Mouse (Mus musculus) layer of hippocampus, adult 18-20 months (tissue): ENCODE results near the gene Dmxl2. TPM values are rescaled to one million over a fixed set of nuclear protein-coding genes. Genes with fewer than 3 reads are reported as not detected.

Experiments
- DNase-seq, 2 experiments: peaks; one replicate each; pipeline ENCODE4 v3.0.0; 2022; ENCODE audit warnings: low spot score in 2 of 2
- total RNA-seq, 2 experiments: library from RNA; stranded (reverse); gene quantifications; 2 replicates each; pipeline ENCODE4 v1.2.3; 2021

The Dmxl2 gene
- total RNA-seq, 2 experiments from 2014 or later, result 192 to 201 TPM

GRCm38 (mm10) chr9:54329201-54329600, 172.2 kb downstream of the Dmxl2 start:
- DNase-seq, result no peak

GRCm38 (mm10) chr9:54323456-54323855, 178.0 kb downstream of the Dmxl2 start:
- peak in 1 of 2 experiments; percentile 39 for DNase-seq

DNA sequence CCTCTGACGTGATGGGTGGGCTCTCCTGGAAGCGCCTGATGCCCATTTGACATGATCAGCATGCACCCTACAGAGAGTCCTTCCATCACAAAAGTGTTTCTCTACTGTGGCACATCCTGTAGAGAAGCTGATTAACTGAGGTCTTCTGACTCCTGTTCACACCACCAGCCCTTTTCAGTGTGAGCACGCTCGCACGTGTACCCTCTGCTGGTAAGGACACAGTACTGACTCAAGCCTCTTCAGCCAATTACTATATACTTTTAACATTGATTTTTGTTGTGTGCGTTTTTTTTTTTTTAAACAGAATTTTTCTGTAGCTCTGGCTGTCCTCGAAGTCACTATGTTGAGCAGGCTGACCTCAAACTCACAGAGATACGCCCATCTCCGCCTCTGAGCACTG, 185.1 kb downstream of the Dmxl2 start:
- DNase-seq, result no peak

Other genes starting within 250 kb of the Dmxl2 start
- under 1 TPM in 1 of 2 experiments, not detected in 1; 0.12 TPM for gene Cyp19a1, start 233.5 kb downstream of the Dmxl2 start, total RNA-seq
- 1 to 10 TPM; 1.1 to 1.2 TPM for gene Gldn, start 215.1 kb downstream of the Dmxl2 start, total RNA-seq
- gene Sh2d7, start 37.4 kb upstream of the Dmxl2 start, total RNA-seq, result under 1 TPM in 1 of 2 experiments, not detected in 1; 0.10 TPM
- gene Cib2, start 58.6 kb upstream of the Dmxl2 start, total RNA-seq, result 10 to 100 TPM; 23.8 to 24.7 TPM
- gene Idh3a, start 84.7 kb upstream of the Dmxl2 start, total RNA-seq, result 100 to 1,000 TPM; 172 to 174 TPM
- gene Acsbg1, start 160.2 kb upstream of the Dmxl2 start, total RNA-seq, result 100 to 1,000 TPM; 106 to 117 TPM
- 10 to 100 TPM; 57.4 to 63.9 TPM for gene Dnaja4, start 197.2 kb upstream of the Dmxl2 start, total RNA-seq
- gene Wdr61, start 232.9 kb upstream of the Dmxl2 start, total RNA-seq, result 10 to 100 TPM; 60.1 to 61.9 TPM